8 mouse cellular contexts compared by ENCODE assay signal in genomic region chr10:81232580-81233225, GRCm38 (mm10). TPM values are rescaled to one million over a fixed set of nuclear protein-coding genes. Genes with fewer than 3 reads are reported as not detected.
A peak's percentile ranks its signal among the peaks of the same experiment; 100 is the strongest.
DNase-seq lines count a peak whose midpoint lies in the region; ATAC-seq and TF ChIP-seq lines count a peak whose summit lies in the region.

Zfr2 (plus strand) TSS chr10:81233155.

- WGBS in kidney, embryonic 14.5 days = 8% methylated on average over 27 of the region's 29 CpGs
- 8% methylated on average over 29 of the region's 29 CpGs for WGBS in limb, embryonic 15.5 days

- H3K4me1 ChIP-seq in bone marrow macrophage, adult 2 months (ENCODE audit: control insufficient read depth, insufficient read depth, low read length) = peaks cover 5% of the 10 kb centered on the region
- H3K4me1 ChIP-seq in embryonic fibroblast, embryonic 13.5 days (ENCODE audit: control insufficient read depth, insufficient read depth, low read length) = no peaks in the 10 kb centered on the region
- H3K4me1 ChIP-seq in kidney, embryonic 14.5 days (ENCODE audit: control insufficient read depth, insufficient read depth, low read length) = peaks cover 8% of the 10 kb centered on the region
- H3K4me1 ChIP-seq in limb, embryonic 15.5 days = peaks cover 21% of the 10 kb centered on the region

- H3K36me3 ChIP-seq in kidney, embryonic 14.5 days (ENCODE audit: control insufficient read depth, insufficient read depth, low read length) = no peaks in the 10 kb centered on the region
- no peaks in the 10 kb centered on the region for H3K36me3 ChIP-seq in limb, embryonic 15.5 days

- H3K9ac ChIP-seq in kidney, embryonic 14.5 days (ENCODE audit: low read depth, low read length) = peak within 1 kb of the TSS; percentile 71
- H3K9ac ChIP-seq in limb, embryonic 15.5 days = peak within 1 kb of the TSS; percentile 73

- no peak for TF ChIP-seq POLR2A in bone marrow macrophage, adult 2 months (IDR thresholded peaks at IDR 0.05; ENCODE audit: borderline replicate concordance, low read depth, low read length)
- peak; percentile 65 for TF ChIP-seq POLR2A in embryonic fibroblast, embryonic 13.5 days (IDR thresholded peaks at IDR 0.05; ENCODE audit: low read depth, low read length)

- H3K4me3 ChIP-seq in bone marrow macrophage, adult 2 months (ENCODE audit: insufficient read depth, low read length) = peak within 1 kb of the TSS; percentile 63
- H3K4me3 ChIP-seq in embryonic fibroblast, embryonic 13.5 days (ENCODE audit: insufficient read depth, low read length) = peak within 1 kb of the TSS; percentile 54
- peak within 1 kb of the TSS; percentile 69 for H3K4me3 ChIP-seq in kidney, embryonic 14.5 days (ENCODE audit: low read length)
- H3K4me3 ChIP-seq in limb, embryonic 15.5 days = peak within 1 kb of the TSS; percentile 73

- H3K4me2 ChIP-seq in kidney, embryonic 14.5 days (replicated peaks; ENCODE audit: low read depth, low read length) = peak within 1 kb of the TSS; percentile 48
- H3K4me2 ChIP-seq in limb, embryonic 15.5 days = peak within 1 kb of the TSS; percentile 73

- no peak within 1 kb of the TSS for H3K27ac ChIP-seq in bone marrow macrophage, adult 2 months (ENCODE audit: insufficient read depth, low read depth, low read length)
- peak within 1 kb of the TSS; percentile 53 for H3K27ac ChIP-seq in embryonic fibroblast, embryonic 13.5 days (ENCODE audit: insufficient read depth, low read length)
- H3K27ac ChIP-seq in kidney, embryonic 14.5 days (ENCODE audit: low read depth, low read length) = no peak within 1 kb of the TSS
- H3K27ac ChIP-seq in limb, embryonic 15.5 days = 0 out of 2 replicates have a peak within 1 kb of the TSS, but pooled peaks have one; percentile 27

- TF ChIP-seq CTCF in bone marrow macrophage, adult 2 months (IDR thresholded peaks at IDR 0.05; ENCODE audit: low read depth, low read length) = no peak
- TF ChIP-seq CTCF in embryonic fibroblast, embryonic 13.5 days (IDR thresholded peaks at IDR 0.05; ENCODE audit: borderline replicate concordance, insufficient read depth, low read length) = no peak

- peak; percentile 84 for ATAC-seq in kidney, embryonic 14.5 days (ENCODE audit: low FRiP score, low TSS enrichment)
- ATAC-seq in limb, embryonic 15.5 days (ENCODE audit: insufficient number of reproducible peaks, low FRiP score, low TSS enrichment, low read depth) = peak; percentile 78

- peaks cover 30% of the 10 kb centered on the region for H3K27me3 ChIP-seq in kidney, embryonic 14.5 days (ENCODE audit: control insufficient read depth, insufficient read depth, low read length)
- H3K27me3 ChIP-seq in limb, embryonic 15.5 days = peaks cover 51% of the 10 kb centered on the region

- H3K9me3 ChIP-seq in kidney, embryonic 14.5 days (ENCODE audit: control insufficient read depth, low read length) = no peaks in the 10 kb centered on the region
- no peaks in the 10 kb centered on the region for H3K9me3 ChIP-seq in limb, embryonic 15.5 days

- peak; percentile 98 for DNase-seq in A20 (ENCODE audit: low read depth, low spot score)
- peak; percentile 76 to 77 for DNase-seq in heart, adult 9 months (ENCODE audit: low spot score in 2 of 2)
- DNase-seq in monocyte, adult 2 months (ENCODE audit: low read depth in 1 of 2, low spot score in 2 of 2) = peak; percentile 65 to 80
- peak; percentile 90 to 93 for DNase-seq in spleen, postnatal 36 days (ENCODE audit: low spot score in 2 of 2)

RNA-seq across cellular contexts. Expression of gene Zfr2, which starts in this region (rescaled TPM):
- 2.7 and 3.0 TPM in 2 replicates for polyA plus RNA-seq in bone marrow macrophage, adult 2 months (2012; ENCODE audit: insufficient read depth, insufficient read length, missing spikeins)
- polyA plus RNA-seq in embryonic fibroblast, embryonic 13.5 days (2011; ENCODE audit: insufficient read length, low read depth, missing spikeins) = 3.1 and 4.1 TPM in 2 replicates
- 4.5 and 4.7 TPM in 2 replicates for polyA plus RNA-seq in kidney, embryonic 14.5 days (2014; fragmentation: Nextera tagmentation; extraction: Ambion mirVana)
- 8.7 and 10.9 TPM in 2 replicates for polyA plus RNA-seq in limb, embryonic 15.5 days (2015; fragmentation: Nextera tagmentation; extraction: Ambion mirVana)

Comparison
In these comparisons a context has a peak if more than half of its experiments do, and no peak if none do; other contexts are left out.
1. H3K27ac ChIP-seq: peak in embryonic fibroblast, embryonic 13.5 days (single experiment) and limb, embryonic 15.5 days (single experiment); none in bone marrow macrophage, adult 2 months (single experiment) and kidney, embryonic 14.5 days (single experiment).
2. Peak in every context shown above with its lines, with median percentiles within 50 percentile points of each other: DNase-seq and H3K4me3 ChIP-seq.